Mouse (Mus musculus): ENCODE data around the gene Plxna1. TPM values are rescaled to one million over a fixed set of nuclear protein-coding genes. Genes with fewer than 3 reads are reported as not detected.

The Plxna1 gene
- polyA plus RNA-seq, 1 experiment from 2014 or later = 17.3 TPM

GRCm38 (mm10) chr6:89286700-89287428 is 75.6 kb downstream of the Plxna1 start:
- 0 out of 2 replicates have a peak, but pooled peaks cover 3% of the 10 kb centered on the region for H3K4me1 ChIP-seq (ENCODE audit: control insufficient read depth, insufficient read depth, low read length)

GRCm38 (mm10) chr6:89286286-89286655 is 76.1 kb downstream of the Plxna1 start:
- no peak for ATAC-seq (ENCODE audit: insufficient number of reproducible peaks, insufficient read depth, low FRiP score, low read depth)
- H3K4me1 ChIP-seq (ENCODE audit: control insufficient read depth, insufficient read depth, low read length) = peaks cover 8% of the 10 kb centered on the region; the same call in 1 of the 2 replicates
- H3K4me2 ChIP-seq (replicated peaks; ENCODE audit: low read depth, low read length) = no peak overlapping the region
- no peak overlapping the region for H3K27ac ChIP-seq (ENCODE audit: low read length)
- H3K27me3 ChIP-seq (ENCODE audit: control insufficient read depth, insufficient read depth, low read length) = no peaks in the 10 kb centered on the region
- H3K9me3 ChIP-seq (ENCODE audit: control insufficient read depth, low read depth, low read length) = no peaks in the 10 kb centered on the region
- H3K36me3 ChIP-seq (ENCODE audit: control insufficient read depth, insufficient read depth, low read length) = no peaks in the 10 kb centered on the region
- 63% methylated on average over 3 of the region's 3 CpGs for WGBS
- H3K9ac ChIP-seq (replicated peaks; ENCODE audit: low read depth, low read length) = no peak overlapping the region
- H3K4me3 ChIP-seq (ENCODE audit: low read depth, low read length) = no peak overlapping the region

More at GRCm38 (mm10) chr6:89286700-89287428, 75.6 kb downstream of the Plxna1 start:
- Histone ChIP-seq H3K36me3 (ENCODE audit: control insufficient read depth, insufficient read depth, low read length) (no peaks in the 10 kb centered on the region), H3K27me3 (ENCODE audit: control insufficient read depth, insufficient read depth, low read length) (no peaks in the 10 kb centered on the region), H3K27ac (ENCODE audit: low read length) (no peak overlapping the region), H3K9me3 (ENCODE audit: control insufficient read depth, low read depth, low read length) (no peaks in the 10 kb centered on the region), H3K9ac (replicated peaks; ENCODE audit: low read depth, low read length) (no peak overlapping the region), H3K4me3 (ENCODE audit: low read depth, low read length) (no peak overlapping the region), H3K4me2 (replicated peaks; ENCODE audit: low read depth, low read length) (no peak overlapping the region)
- ATAC-seq (ENCODE audit: insufficient number of reproducible peaks, insufficient read depth, low FRiP score, low read depth) = peak; percentile 66; the same call in 1 of the 2 replicates
- WGBS = 46% methylated on average over 6 of the region's 6 CpGs

- no peak overlapping the region for H3K27ac ChIP-seq (ENCODE audit: low read length)
- no peaks in the 10 kb centered on the region for H3K36me3 ChIP-seq (ENCODE audit: control insufficient read depth, insufficient read depth, low read length)
- no peak overlapping the region for H3K9ac ChIP-seq (replicated peaks; ENCODE audit: low read depth, low read length)
- no peak overlapping the region for H3K4me3 ChIP-seq (ENCODE audit: low read depth, low read length)
- H3K9me3 ChIP-seq (ENCODE audit: control insufficient read depth, low read depth, low read length) = no peaks in the 10 kb centered on the region
- no peak for ATAC-seq (ENCODE audit: insufficient number of reproducible peaks, insufficient read depth, low FRiP score, low read depth)
- H3K4me2 ChIP-seq (replicated peaks; ENCODE audit: low read depth, low read length) = no peak overlapping the region
- peaks cover 8% of the 10 kb centered on the region; the same call in 1 of the 2 replicates for H3K4me1 ChIP-seq (ENCODE audit: control insufficient read depth, insufficient read depth, low read length)
- no peaks in the 10 kb centered on the region for H3K27me3 ChIP-seq (ENCODE audit: control insufficient read depth, insufficient read depth, low read length)
- 57% methylated on average over 9 of the region's 9 CpGs for WGBS
Measured at GRCm38 (mm10) chr6:89285561-89286285, 76.7 kb downstream of the Plxna1 start.

- Histone ChIP-seq H3K27me3 (ENCODE audit: control insufficient read depth, insufficient read depth, low read length) (no peaks in the 10 kb centered on the region), H3K9ac (replicated peaks; ENCODE audit: low read depth, low read length) (no peak overlapping the region), H3K4me1 (ENCODE audit: control insufficient read depth, insufficient read depth, low read length) (peaks cover 8% of the 10 kb centered on the region; the same call in 1 of the 2 replicates), H3K4me3 (ENCODE audit: low read depth, low read length) (no peak overlapping the region), H3K27ac (ENCODE audit: low read length) (no peak overlapping the region), H3K9me3 (ENCODE audit: control insufficient read depth, low read depth, low read length) (no peaks in the 10 kb centered on the region), H3K36me3 (ENCODE audit: control insufficient read depth, insufficient read depth, low read length) (no peaks in the 10 kb centered on the region), H3K4me2 (replicated peaks; ENCODE audit: low read depth, low read length) (no peak overlapping the region)
- ATAC-seq (ENCODE audit: insufficient number of reproducible peaks, insufficient read depth, low FRiP score, low read depth) = no peak
Measured at GRCm38 (mm10) chr6:89285116-89285515, 77.3 kb downstream of the Plxna1 start.

GRCm38 (mm10) chr6:89283095-89283494 is 79.3 kb downstream of the Plxna1 start:
- H3K4me2 ChIP-seq (replicated peaks; ENCODE audit: low read depth, low read length) = no peak overlapping the region
- H3K9me3 ChIP-seq (ENCODE audit: control insufficient read depth, low read depth, low read length) = no peaks in the 10 kb centered on the region
- H3K36me3 ChIP-seq (ENCODE audit: control insufficient read depth, insufficient read depth, low read length) = no peaks in the 10 kb centered on the region
- no peak overlapping the region for H3K9ac ChIP-seq (replicated peaks; ENCODE audit: low read depth, low read length)
- no peak for ATAC-seq (ENCODE audit: insufficient number of reproducible peaks, insufficient read depth, low FRiP score, low read depth)
- no peaks in the 10 kb centered on the region for H3K27me3 ChIP-seq (ENCODE audit: control insufficient read depth, insufficient read depth, low read length)
- H3K27ac ChIP-seq (ENCODE audit: low read length) = no peak overlapping the region
- WGBS = 95% methylated on average over 4 of the region's 4 CpGs
- H3K4me1 ChIP-seq (ENCODE audit: control insufficient read depth, insufficient read depth, low read length) = peaks cover 8% of the 10 kb centered on the region; the same call in 1 of the 2 replicates
- H3K4me3 ChIP-seq (ENCODE audit: low read depth, low read length) = no peak overlapping the region

GRCm38 (mm10) chr6:89282626-89283025 is 79.8 kb downstream of the Plxna1 start:
- Histone ChIP-seq H3K27ac (ENCODE audit: low read length) (no peak overlapping the region), H3K9me3 (ENCODE audit: control insufficient read depth, low read depth, low read length) (no peaks in the 10 kb centered on the region), H3K9ac (replicated peaks; ENCODE audit: low read depth, low read length) (no peak overlapping the region), H3K4me3 (ENCODE audit: low read depth, low read length) (no peak overlapping the region), H3K4me1 (ENCODE audit: control insufficient read depth, insufficient read depth, low read length) (peaks cover 8% of the 10 kb centered on the region; the same call in 1 of the 2 replicates), H3K4me2 (replicated peaks; ENCODE audit: low read depth, low read length) (no peak overlapping the region), H3K27me3 (ENCODE audit: control insufficient read depth, insufficient read depth, low read length) (no peaks in the 10 kb centered on the region), H3K36me3 (ENCODE audit: control insufficient read depth, insufficient read depth, low read length) (no peaks in the 10 kb centered on the region)
- WGBS = 39% methylated on average over 5 of the region's 5 CpGs
- peak; percentile 14; the same call in 1 of the 2 replicates for ATAC-seq (ENCODE audit: insufficient number of reproducible peaks, insufficient read depth, low FRiP score, low read depth)

GRCm38 (mm10) chr6:89281492-89282332 is 80.7 kb downstream of the Plxna1 start:
- no peaks in the 10 kb centered on the region for H3K27me3 ChIP-seq (ENCODE audit: control insufficient read depth, insufficient read depth, low read length)
- no peak overlapping the region for H3K27ac ChIP-seq (ENCODE audit: low read length)
- H3K4me2 ChIP-seq (replicated peaks; ENCODE audit: low read depth, low read length) = no peak overlapping the region
- no peaks in the 10 kb centered on the region for H3K9me3 ChIP-seq (ENCODE audit: control insufficient read depth, low read depth, low read length)
- H3K4me1 ChIP-seq (ENCODE audit: control insufficient read depth, insufficient read depth, low read length) = peaks cover 8% of the 10 kb centered on the region; the same call in 1 of the 2 replicates
- peak; percentile 9; the same call in 1 of the 2 replicates for ATAC-seq (ENCODE audit: insufficient number of reproducible peaks, insufficient read depth, low FRiP score, low read depth)
- H3K9ac ChIP-seq (replicated peaks; ENCODE audit: low read depth, low read length) = no peak overlapping the region
- no peak overlapping the region for H3K4me3 ChIP-seq (ENCODE audit: low read depth, low read length)
- no peaks in the 10 kb centered on the region for H3K36me3 ChIP-seq (ENCODE audit: control insufficient read depth, insufficient read depth, low read length)
- 21% methylated on average over 16 of the region's 16 CpGs for WGBS

- Histone ChIP-seq H3K4me3 (ENCODE audit: low read depth, low read length) (no peak overlapping the region), H3K9ac (replicated peaks; ENCODE audit: low read depth, low read length) (no peak overlapping the region), H3K4me2 (replicated peaks; ENCODE audit: low read depth, low read length) (no peak overlapping the region), H3K36me3 (ENCODE audit: control insufficient read depth, insufficient read depth, low read length) (no peaks in the 10 kb centered on the region), H3K9me3 (ENCODE audit: control insufficient read depth, low read depth, low read length) (no peaks in the 10 kb centered on the region), H3K27ac (ENCODE audit: low read length) (no peak overlapping the region), H3K4me1 (ENCODE audit: control insufficient read depth, insufficient read depth, low read length) (peaks cover 8% of the 10 kb centered on the region; the same call in 1 of the 2 replicates), H3K27me3 (ENCODE audit: control insufficient read depth, insufficient read depth, low read length) (no peaks in the 10 kb centered on the region)
- no peak for ATAC-seq (ENCODE audit: insufficient number of reproducible peaks, insufficient read depth, low FRiP score, low read depth)
- WGBS = 78% methylated on average over 4 of the region's 4 CpGs
Measured at GRCm38 (mm10) chr6:89280555-89280954, 81.9 kb downstream of the Plxna1 start.
